Mouse (Mus musculus): ENCODE measurements at regions not wholly inside any gene's neighbourhood (a gene's known extent, or its start where the extent isn't known, plus 50 kb on each side); places are given as distances from the start of the nearest gene placed in this dataset.
"Not testable (repeated sequence)": the region's sequence is repeated elsewhere in the genome, so short reads cannot be mapped to it uniquely, and the experiment has no call there.

- Histone ChIP-seq H3K9ac (no peak overlapping the region), H3K27me3 (replicated peaks) (no peaks in the 10 kb centered on the region), H3K4me3 (replicated peaks) (no peak overlapping the region), H3K9me3 (no peaks in the 10 kb centered on the region), H3K36me3 (no peaks in the 10 kb centered on the region), H3K4me1 (no peaks in the 10 kb centered on the region), H3K4me2 (no peak overlapping the region), H3K27ac (no peak overlapping the region)
- 54% methylated on average over 2 of the region's 2 CpGs for WGBS
- no peak for ATAC-seq (ENCODE audit: insufficient read depth, low FRiP score, low read depth)
These were observed 235.9 kb upstream of the Zfp804b start for GRCm38 (mm10) chr5:7580413-7580812.

- Histone ChIP-seq H3K9me3 (no peaks in the 10 kb centered on the region), H3K27ac (no peak overlapping the region), H3K4me3 (replicated peaks) (no peak overlapping the region), H3K4me1 (no peaks in the 10 kb centered on the region), H3K9ac (no peak overlapping the region), H3K4me2 (no peak overlapping the region), H3K36me3 (no peaks in the 10 kb centered on the region), H3K27me3 (replicated peaks) (no peaks in the 10 kb centered on the region)
- ATAC-seq (ENCODE audit: insufficient read depth, low FRiP score, low read depth) = no peak
These were observed 242.0 kb upstream of the Zfp804b start for GRCm38 (mm10) chr5:7586547-7586946.

- no peak for ATAC-seq (ENCODE audit: insufficient read depth, low FRiP score, low read depth)
- WGBS = 68% methylated on average over 1 of the region's 1 CpGs
- H3K9ac ChIP-seq = no peak overlapping the region
These were observed 255.9 kb upstream of the Zfp804b start for GRCm38 (mm10) chr5:7600418-7600817.

GRCm38 (mm10) chr5:7607517-7607916 lies 263.0 kb upstream of the Zfp804b start:
- Histone ChIP-seq H3K27ac (no peak overlapping the region), H3K4me1 (no peaks in the 10 kb centered on the region), H3K27me3 (replicated peaks) (no peaks in the 10 kb centered on the region), H3K9ac (no peak overlapping the region), H3K9me3 (no peaks in the 10 kb centered on the region), H3K36me3 (no peaks in the 10 kb centered on the region), H3K4me3 (replicated peaks) (no peak overlapping the region), H3K4me2 (no peak overlapping the region)
- no peak for ATAC-seq (ENCODE audit: insufficient read depth, low FRiP score, low read depth)

More at GRCm38 (mm10) chr5:7600418-7600817, 255.9 kb upstream of the Zfp804b start:
- Histone ChIP-seq H3K27ac (no peak overlapping the region), H3K4me3 (replicated peaks) (no peak overlapping the region), H3K4me1 (no peaks in the 10 kb centered on the region), H3K9me3 (no peaks in the 10 kb centered on the region), H3K27me3 (replicated peaks) (no peaks in the 10 kb centered on the region), H3K36me3 (no peaks in the 10 kb centered on the region), H3K4me2 (no peak overlapping the region)

- H3K4me2 ChIP-seq = no peak overlapping the region
- H3K9me3 ChIP-seq = no peaks in the 10 kb centered on the region
- 90% methylated on average over 2 of the region's 2 CpGs for WGBS
- H3K4me3 ChIP-seq (replicated peaks) = no peak overlapping the region
- no peak for ATAC-seq (ENCODE audit: insufficient read depth, low FRiP score, low read depth)
- H3K27ac ChIP-seq = no peak overlapping the region
- no peaks in the 10 kb centered on the region for H3K27me3 ChIP-seq (replicated peaks)
- no peaks in the 10 kb centered on the region for H3K4me1 ChIP-seq
- H3K36me3 ChIP-seq = no peaks in the 10 kb centered on the region
- H3K9ac ChIP-seq = no peak overlapping the region
These were observed 263.4 kb upstream of the Zfp804b start for GRCm38 (mm10) chr5:7607924-7608323.

- H3K36me3 ChIP-seq = no peaks in the 10 kb centered on the region
- H3K9ac ChIP-seq = no peak overlapping the region
- H3K27ac ChIP-seq = no peak overlapping the region
- no peak for ATAC-seq (ENCODE audit: insufficient read depth, low FRiP score, low read depth)
- H3K4me3 ChIP-seq (replicated peaks) = no peak overlapping the region
- 49% methylated on average over 2 of the region's 2 CpGs for WGBS
- no peaks in the 10 kb centered on the region for H3K4me1 ChIP-seq
- no peak overlapping the region for H3K4me2 ChIP-seq
- no peaks in the 10 kb centered on the region for H3K27me3 ChIP-seq (replicated peaks)
- H3K9me3 ChIP-seq = no peaks in the 10 kb centered on the region
These were observed 305.0 kb upstream of the Steap4 start for GRCm38 (mm10) chr5:7655280-7655679.

GRCm38 (mm10) chr5:7701776-7702175 lies 258.5 kb upstream of the Steap4 start:
- Histone ChIP-seq H3K36me3 (no peaks in the 10 kb centered on the region), H3K4me1 (no peaks in the 10 kb centered on the region), H3K9ac (no peak overlapping the region), H3K27ac (no peak overlapping the region), H3K9me3 (no peaks in the 10 kb centered on the region), H3K27me3 (replicated peaks) (no peaks in the 10 kb centered on the region), H3K4me2 (no peak overlapping the region), H3K4me3 (replicated peaks) (no peak overlapping the region)
- 76% methylated on average over 1 of the region's 1 CpGs for WGBS
- no peak for ATAC-seq (ENCODE audit: insufficient read depth, low FRiP score, low read depth)

- Histone ChIP-seq H3K9me3 (no peaks in the 10 kb centered on the region), H3K27ac (no peak overlapping the region), H3K4me3 (replicated peaks) (no peak overlapping the region), H3K9ac (no peak overlapping the region), H3K4me2 (no peak overlapping the region), H3K36me3 (no peaks in the 10 kb centered on the region), H3K4me1 (no peaks in the 10 kb centered on the region), H3K27me3 (replicated peaks) (no peaks in the 10 kb centered on the region)
- no peak for ATAC-seq (ENCODE audit: insufficient read depth, low FRiP score, low read depth)
These were observed 240.7 kb upstream of the Steap4 start for GRCm38 (mm10) chr5:7719557-7719956.

- H3K4me3 ChIP-seq (replicated peaks) = no peak overlapping the region
- no peaks in the 10 kb centered on the region for H3K9me3 ChIP-seq
- no peak overlapping the region for H3K4me2 ChIP-seq
- no peaks in the 10 kb centered on the region for H3K36me3 ChIP-seq
- ATAC-seq (ENCODE audit: insufficient read depth, low FRiP score, low read depth) = no peak
- no peaks in the 10 kb centered on the region for H3K27me3 ChIP-seq (replicated peaks)
- H3K27ac ChIP-seq = no peak overlapping the region
- 68% methylated on average over 3 of the region's 3 CpGs for WGBS
- H3K4me1 ChIP-seq = no peaks in the 10 kb centered on the region
- no peak overlapping the region for H3K9ac ChIP-seq
These were observed 240.2 kb upstream of the Steap4 start for GRCm38 (mm10) chr5:7720061-7720460.

- 74% methylated on average over 2 of the region's 2 CpGs for WGBS
- no peaks in the 10 kb centered on the region for H3K4me1 ChIP-seq
- H3K4me2 ChIP-seq = no peak overlapping the region
- H3K4me3 ChIP-seq (replicated peaks) = no peak overlapping the region
- H3K36me3 ChIP-seq = no peaks in the 10 kb centered on the region
- no peaks in the 10 kb centered on the region for H3K27me3 ChIP-seq (replicated peaks)
- H3K9me3 ChIP-seq = no peaks in the 10 kb centered on the region
- H3K9ac ChIP-seq = no peak overlapping the region
- no peak overlapping the region for H3K27ac ChIP-seq
- ATAC-seq (ENCODE audit: insufficient read depth, low FRiP score, low read depth) = no peak
These were observed 239.6 kb upstream of the Steap4 start for GRCm38 (mm10) chr5:7720688-7721087.

- H3K4me3 ChIP-seq (replicated peaks); H3K9ac ChIP-seq; H3K9me3 ChIP-seq; H3K4me2 ChIP-seq; ATAC-seq (ENCODE audit: insufficient read depth, low FRiP score, low read depth); H3K4me1 ChIP-seq; H3K27ac ChIP-seq; H3K27me3 ChIP-seq (replicated peaks); H3K36me3 ChIP-seq: not testable (repeated sequence)
- WGBS = 71% methylated on average over 2 of the region's 2 CpGs
These were observed 227.7 kb upstream of the Steap4 start for GRCm38 (mm10) chr5:7732566-7732965.

GRCm38 (mm10) chr5:7779827-7780226 lies 180.4 kb upstream of the Steap4 start:
- Histone ChIP-seq H3K4me3 (replicated peaks) (no peak overlapping the region), H3K9ac (no peak overlapping the region), H3K36me3 (no peaks in the 10 kb centered on the region), H3K27me3 (replicated peaks) (no peaks in the 10 kb centered on the region), H3K4me1 (no peaks in the 10 kb centered on the region), H3K4me2 (no peak overlapping the region), H3K9me3 (no peaks in the 10 kb centered on the region), H3K27ac (no peak overlapping the region)
- WGBS = 90% methylated on average over 1 of the region's 1 CpGs
- no peak for ATAC-seq (ENCODE audit: insufficient read depth, low FRiP score, low read depth)

GRCm38 (mm10) chr5:7782235-7782634 lies 178.0 kb upstream of the Steap4 start:
- Histone ChIP-seq H3K9ac (no peak overlapping the region), H3K4me1 (no peaks in the 10 kb centered on the region), H3K27ac (no peak overlapping the region), H3K27me3 (replicated peaks) (no peaks in the 10 kb centered on the region), H3K4me2 (no peak overlapping the region), H3K36me3 (no peaks in the 10 kb centered on the region), H3K4me3 (replicated peaks) (no peak overlapping the region), H3K9me3 (no peaks in the 10 kb centered on the region)
- ATAC-seq (ENCODE audit: insufficient read depth, low FRiP score, low read depth) = no peak
- 78% methylated on average over 1 of the region's 1 CpGs for WGBS
